Mouse (Mus musculus): ENCODE data around the gene Cacng6. TPM values are rescaled to one million over a fixed set of nuclear protein-coding genes. Genes with fewer than 3 reads are reported as not detected.

Cacng6 gene
- polyA plus RNA-seq, 1 experiment from 2014 or later, result 0.33 TPM

GRCm38 (mm10) chr7:3423430-3423829 lies 565 bp upstream of the Cacng6 start:
- Histone ChIP-seq H3K27ac (no peak overlapping the region), H3K4me2 (replicated peaks) (peak overlapping the region; percentile 50), H3K9ac (no peak overlapping the region), H3K4me3 (replicated peaks) (peak overlapping the region; percentile 20), H3K4me1 (replicated peaks) (peaks cover 3% of the 10 kb centered on the region; the same call in 1 of the 2 replicates), H3K36me3 (no peaks in the 10 kb centered on the region), H3K9me3 (no peaks in the 10 kb centered on the region), H3K27me3 (replicated peaks) (peaks cover 32% of the 10 kb centered on the region)
- WGBS, result under 1% methylated on average over 30 of the region's 30 CpGs
- no peak for ATAC-seq

GRCm38 (mm10) chr7:3425141-3425540 lies 1.1 kb downstream of the Cacng6 start:
- Histone ChIP-seq H3K4me3 (replicated peaks) (no peak overlapping the region), H3K9ac (no peak overlapping the region), H3K27me3 (replicated peaks) (peaks cover 32% of the 10 kb centered on the region), H3K4me1 (replicated peaks) (peaks cover 3% of the 10 kb centered on the region; the same call in 1 of the 2 replicates), H3K36me3 (no peaks in the 10 kb centered on the region), H3K27ac (no peak overlapping the region), H3K4me2 (replicated peaks) (no peak overlapping the region), H3K9me3 (no peaks in the 10 kb centered on the region)
- WGBS, result 90% methylated on average over 5 of the region's 5 CpGs
- no peak for ATAC-seq

GRCm38 (mm10) chr7:3430161-3430560 lies 6.2 kb downstream of the Cacng6 start:
- Histone ChIP-seq H3K9me3 (no peaks in the 10 kb centered on the region), H3K27ac (no peak overlapping the region), H3K27me3 (replicated peaks) (peaks cover under 1% of the 10 kb centered on the region; the same call in 1 of the 2 replicates), H3K4me3 (replicated peaks) (no peak overlapping the region), H3K36me3 (no peaks in the 10 kb centered on the region), H3K9ac (no peak overlapping the region), H3K4me2 (replicated peaks) (no peak overlapping the region), H3K4me1 (replicated peaks) (no peaks in the 10 kb centered on the region)
- no peak for ATAC-seq
- 62% methylated on average over 6 of the region's 6 CpGs for WGBS

GRCm38 (mm10) chr7:3432066-3432465 lies 8.1 kb downstream of the Cacng6 start:
- WGBS, result 81% methylated on average over 1 of the region's 1 CpGs
- no peaks in the 10 kb centered on the region for H3K9me3 ChIP-seq
- no peak overlapping the region for H3K9ac ChIP-seq
- no peaks in the 10 kb centered on the region for H3K4me1 ChIP-seq (replicated peaks)
- H3K36me3 ChIP-seq, result no peaks in the 10 kb centered on the region
- H3K4me2 ChIP-seq (replicated peaks), result no peak overlapping the region
- H3K27me3 ChIP-seq (replicated peaks), result no peaks in the 10 kb centered on the region
- no peak overlapping the region for H3K27ac ChIP-seq
- no peak for ATAC-seq
- no peak overlapping the region for H3K4me3 ChIP-seq (replicated peaks)

GRCm38 (mm10) chr7:3437941-3438340 lies 13.9 kb downstream of the Cacng6 start:
- H3K9ac ChIP-seq, result no peak overlapping the region
- no peaks in the 10 kb centered on the region for H3K4me1 ChIP-seq (replicated peaks)
- H3K4me3 ChIP-seq (replicated peaks), result no peak overlapping the region
- H3K4me2 ChIP-seq (replicated peaks), result no peak overlapping the region
- no peaks in the 10 kb centered on the region for H3K27me3 ChIP-seq (replicated peaks)
- no peaks in the 10 kb centered on the region for H3K36me3 ChIP-seq
- ATAC-seq, result no peak
- WGBS, result 55% methylated on average over 5 of the region's 5 CpGs
- H3K27ac ChIP-seq, result no peak overlapping the region
- H3K9me3 ChIP-seq, result no peaks in the 10 kb centered on the region

DNA sequence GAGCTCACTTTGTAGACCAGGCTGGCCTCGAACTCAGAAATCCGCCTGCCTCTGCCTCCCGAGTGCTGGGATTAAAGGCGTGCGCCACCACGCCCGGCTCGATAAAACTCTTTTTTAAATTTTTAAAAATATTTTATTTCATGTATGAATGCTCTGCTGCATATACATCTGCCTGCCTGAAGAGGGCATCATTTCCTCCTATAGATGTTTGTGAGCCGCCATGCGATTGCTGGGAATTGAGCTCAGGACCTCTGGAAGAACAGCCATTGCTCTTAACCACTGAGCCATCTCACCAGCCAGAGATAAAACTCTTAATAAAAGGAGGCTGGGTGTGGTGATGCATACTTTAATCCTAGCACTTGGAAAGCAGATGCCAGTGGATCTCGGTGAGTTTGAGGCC lies 16.0 kb downstream of the Cacng6 start:
- Histone ChIP-seq H3K4me3 (replicated peaks) (no peak overlapping the region), H3K9me3 (no peaks in the 10 kb centered on the region), H3K27me3 (replicated peaks) (no peaks in the 10 kb centered on the region), H3K9ac (no peak overlapping the region), H3K27ac (no peak overlapping the region), H3K36me3 (no peaks in the 10 kb centered on the region), H3K4me2 (replicated peaks) (no peak overlapping the region), H3K4me1 (replicated peaks) (no peaks in the 10 kb centered on the region)
- ATAC-seq, result no peak
- 80% methylated on average over 11 of the region's 11 CpGs for WGBS

DNA sequence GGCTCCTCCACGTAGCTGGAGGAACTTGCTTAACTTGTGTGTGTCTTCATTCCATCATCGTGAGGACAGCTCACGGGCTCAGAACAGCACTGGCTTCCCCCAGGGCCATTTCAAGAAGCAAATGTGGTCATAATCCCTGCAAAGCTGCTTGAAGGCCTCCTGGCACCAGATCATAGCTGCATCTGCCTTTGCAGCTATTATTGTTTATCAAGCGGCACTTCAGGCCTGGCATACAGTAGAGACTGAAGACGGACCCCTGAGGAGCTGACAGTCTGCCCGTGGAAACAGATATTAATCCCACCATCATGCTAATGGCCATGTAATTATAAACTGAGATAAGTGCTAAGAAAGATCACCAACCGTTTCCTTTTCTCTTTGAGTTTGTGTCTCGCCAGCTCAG lies 16.5 kb downstream of the Cacng6 start:
- Histone ChIP-seq H3K27ac (no peak overlapping the region), H3K4me2 (replicated peaks) (no peak overlapping the region), H3K27me3 (replicated peaks) (no peaks in the 10 kb centered on the region), H3K9me3 (no peaks in the 10 kb centered on the region), H3K4me3 (replicated peaks) (no peak overlapping the region), H3K36me3 (no peaks in the 10 kb centered on the region), H3K9ac (no peak overlapping the region), H3K4me1 (replicated peaks) (no peaks in the 10 kb centered on the region)
- WGBS, result 64% methylated on average over 8 of the region's 8 CpGs
- ATAC-seq, result no peak

- Histone ChIP-seq H3K4me1 (replicated peaks) (no peaks in the 10 kb centered on the region), H3K9ac (no peak overlapping the region), H3K4me3 (replicated peaks) (no peak overlapping the region), H3K9me3 (no peaks in the 10 kb centered on the region), H3K4me2 (replicated peaks) (no peak overlapping the region), H3K36me3 (no peaks in the 10 kb centered on the region), H3K27ac (no peak overlapping the region), H3K27me3 (replicated peaks) (no peaks in the 10 kb centered on the region)
- ATAC-seq, result no peak
- 82% methylated on average over 10 of the region's 10 CpGs for WGBS
These were observed 18.6 kb downstream of the Cacng6 start for GRCm38 (mm10) chr7:3442476-3443062.

- ATAC-seq, result no peak
These were observed 20.7 kb downstream of the Cacng6 start for GRCm38 (mm10) chr7:3444678-3445077.

DNA sequence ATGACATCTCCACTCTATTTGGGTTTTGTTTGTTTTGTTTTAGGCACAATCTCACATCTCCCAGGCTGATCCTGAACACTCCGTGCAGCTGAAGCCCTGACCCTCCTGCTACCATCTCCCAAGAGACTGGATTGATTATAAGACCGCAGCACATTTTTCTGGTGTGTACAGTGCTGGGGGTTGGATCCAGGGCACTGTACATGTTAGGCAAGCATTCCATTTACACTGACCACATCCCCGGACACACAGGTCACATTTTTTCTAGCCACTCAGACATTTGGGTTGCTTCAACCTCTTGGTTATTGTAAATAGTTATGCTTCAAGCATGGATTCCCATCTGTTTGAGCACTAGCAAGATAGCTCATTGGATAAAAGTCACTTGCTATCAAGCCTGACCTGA lies 22.6 kb downstream of the Cacng6 start:
- Histone ChIP-seq H3K9ac (no peak overlapping the region), H3K9me3 (no peaks in the 10 kb centered on the region), H3K36me3 (no peaks in the 10 kb centered on the region), H3K27me3 (replicated peaks) (no peaks in the 10 kb centered on the region), H3K4me3 (replicated peaks) (no peak overlapping the region), H3K27ac (no peak overlapping the region), H3K4me2 (replicated peaks) (no peak overlapping the region), H3K4me1 (replicated peaks) (no peaks in the 10 kb centered on the region)
- 55% methylated on average over 3 of the region's 3 CpGs for WGBS
- no peak for ATAC-seq

More at GRCm38 (mm10) chr7:3444678-3445077, 20.7 kb downstream of the Cacng6 start:
- H3K9ac ChIP-seq, result no peak overlapping the region
- H3K27me3 ChIP-seq (replicated peaks), result no peaks in the 10 kb centered on the region
- no peaks in the 10 kb centered on the region for H3K9me3 ChIP-seq
- no peak overlapping the region for H3K27ac ChIP-seq
- WGBS, result 72% methylated on average over 3 of the region's 3 CpGs
- no peaks in the 10 kb centered on the region for H3K4me1 ChIP-seq (replicated peaks)
- no peak overlapping the region for H3K4me3 ChIP-seq (replicated peaks)
- H3K4me2 ChIP-seq (replicated peaks), result no peak overlapping the region
- H3K36me3 ChIP-seq, result no peaks in the 10 kb centered on the region

- no peak for ATAC-seq
- H3K4me2 ChIP-seq (replicated peaks), result no peak overlapping the region
- H3K4me3 ChIP-seq (replicated peaks), result no peak overlapping the region
- H3K9me3 ChIP-seq, result no peaks in the 10 kb centered on the region
- H3K27ac ChIP-seq, result no peak overlapping the region
- no peaks in the 10 kb centered on the region for H3K36me3 ChIP-seq
- no peaks in the 10 kb centered on the region for H3K4me1 ChIP-seq (replicated peaks)
- H3K9ac ChIP-seq, result no peak overlapping the region
- 76% methylated on average over 4 of the region's 4 CpGs for WGBS
- no peaks in the 10 kb centered on the region for H3K27me3 ChIP-seq (replicated peaks)
These were observed 23.0 kb downstream of the Cacng6 start for GRCm38 (mm10) chr7:3447026-3447425.

DNA sequence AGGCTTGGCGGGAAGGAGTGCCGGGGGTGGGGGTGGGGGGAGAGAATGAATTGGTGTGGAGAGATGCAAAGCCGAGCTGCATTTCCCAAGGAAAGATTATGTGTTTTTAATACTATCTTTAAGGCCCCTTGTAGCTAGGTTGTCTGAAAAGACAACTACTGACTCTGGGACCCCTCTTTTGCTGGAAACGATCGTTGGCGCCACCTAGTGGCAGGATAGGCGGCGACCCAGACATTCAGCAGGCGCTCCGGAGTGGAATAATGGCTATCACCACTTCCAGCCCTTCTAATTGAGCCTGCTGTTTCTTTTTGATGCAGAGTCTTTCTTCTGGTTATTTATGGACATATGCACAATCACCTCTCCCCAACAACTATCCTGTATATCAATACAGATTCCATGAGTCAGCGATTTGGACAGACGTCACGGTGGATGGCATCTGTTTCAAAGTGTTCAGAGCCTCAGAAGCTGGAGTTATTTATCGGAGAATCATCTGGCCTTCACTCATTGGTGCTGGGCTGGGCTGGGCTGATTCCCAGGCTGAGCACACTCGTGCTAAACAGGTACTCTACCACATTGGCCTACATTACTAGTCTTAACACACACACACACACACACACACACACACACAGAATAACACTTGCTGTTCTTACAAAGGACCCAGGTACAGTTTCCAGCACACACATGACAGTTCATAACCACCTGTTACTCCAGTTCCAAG lies 24.9 kb downstream of the Cacng6 start:
- 24% methylated on average over 15 of the region's 15 CpGs for WGBS
- Histone ChIP-seq H3K4me2 (replicated peaks) (no peak overlapping the region), H3K4me3 (replicated peaks) (no peak overlapping the region), H3K36me3 (no peaks in the 10 kb centered on the region), H3K4me1 (replicated peaks) (no peaks in the 10 kb centered on the region), H3K27ac (no peak overlapping the region), H3K27me3 (replicated peaks) (no peaks in the 10 kb centered on the region), H3K9me3 (no peaks in the 10 kb centered on the region), H3K9ac (no peak overlapping the region)
- ATAC-seq, result peak; percentile 56; the same call in 1 of the 2 replicates

- H3K4me3 ChIP-seq (replicated peaks), result no peak overlapping the region
- no peak overlapping the region for H3K27ac ChIP-seq
- H3K9ac ChIP-seq, result no peak overlapping the region
- no peaks in the 10 kb centered on the region for H3K9me3 ChIP-seq
- H3K36me3 ChIP-seq, result no peaks in the 10 kb centered on the region
- H3K4me2 ChIP-seq (replicated peaks), result no peak overlapping the region
- WGBS, result 62% methylated on average over 5 of the region's 5 CpGs
- H3K27me3 ChIP-seq (replicated peaks), result no peaks in the 10 kb centered on the region
- no peaks in the 10 kb centered on the region for H3K4me1 ChIP-seq (replicated peaks)
- no peak for ATAC-seq
These were observed 26.7 kb downstream of the Cacng6 start for GRCm38 (mm10) chr7:3450671-3451070.

All from intestine, embryonic 15.5 days (tissue).